Mouse (Mus musculus): ENCODE measurements at regions not wholly inside any gene's neighbourhood (a gene's known extent, or its start where the extent isn't known, plus 50 kb on each side); places are given as distances from the start of the nearest gene placed in this dataset.
A peak's percentile ranks its signal among the peaks of the same experiment; 100 is the strongest.
"Not testable (repeated sequence)": the region's sequence is repeated elsewhere in the genome, so short reads cannot be mapped to it uniquely, and the experiment has no call there.

DNA sequence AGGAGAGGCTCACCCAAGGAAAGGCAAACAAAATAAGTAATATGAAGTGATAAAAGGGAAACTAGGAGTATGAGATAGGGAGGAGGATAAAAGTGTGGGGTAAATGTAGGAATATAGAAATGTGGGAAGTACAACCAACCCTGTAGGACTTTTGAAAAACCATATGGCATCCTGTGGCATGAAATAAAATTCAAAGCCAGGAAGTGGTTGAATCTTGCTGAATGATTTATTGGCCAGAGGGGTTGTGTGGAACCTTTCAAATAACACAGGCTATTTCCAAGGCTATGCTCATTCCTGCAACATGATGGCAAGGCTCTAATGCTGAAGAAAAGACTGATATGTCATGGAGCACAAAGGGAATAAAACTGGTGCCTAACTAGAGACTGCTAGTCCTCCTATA lies 347.9 kb downstream of the Gm11232 start:
- no peak for DNase-seq

- DNase-seq: no peak
Measured at GRCm38 (mm10) chr4:71390444-71390843, 367.3 kb downstream of the Gm11232 start.

DNA sequence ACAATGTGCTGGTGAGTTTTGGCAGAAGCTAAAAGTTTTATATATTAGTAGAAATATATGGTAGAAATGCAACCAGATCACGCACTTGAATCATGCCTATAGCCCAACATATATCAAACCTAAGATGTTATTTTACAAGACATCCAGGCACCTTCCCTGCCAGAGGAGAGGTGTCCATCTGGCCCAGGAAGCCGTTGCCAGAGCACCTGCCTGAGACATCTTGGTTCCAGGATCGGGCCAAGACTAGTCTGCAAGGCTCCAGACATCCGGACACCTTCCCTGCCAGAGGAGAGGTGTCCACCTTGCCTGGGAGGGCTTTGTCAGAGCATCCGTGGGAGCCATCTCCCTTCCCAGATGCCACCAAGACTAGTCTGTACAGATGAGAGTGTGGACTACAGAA lies 388.5 kb downstream of the Gm11232 start:
- DNase-seq: no peak

DNA sequence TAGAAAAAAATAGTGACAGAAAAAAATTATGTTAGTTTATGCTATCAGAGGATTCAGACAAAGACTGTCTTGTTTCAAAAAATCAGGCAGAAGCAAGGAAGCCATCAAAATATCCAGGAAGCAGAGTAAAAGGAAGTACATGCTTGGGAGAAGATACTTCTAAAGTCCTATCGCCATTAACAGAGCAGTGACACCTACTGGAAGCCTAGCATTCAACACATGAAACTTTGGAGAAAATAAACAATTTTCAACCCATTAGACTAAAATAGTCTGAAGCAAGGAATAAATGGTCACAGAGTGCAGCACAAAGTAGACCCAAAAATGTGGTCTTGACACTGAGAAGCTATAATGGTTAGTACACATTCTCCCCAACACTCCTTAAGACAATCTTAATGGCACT lies 394.0 kb downstream of the Gm11232 start:
- no peak for DNase-seq

- no peak for DNase-seq
Measured at GRCm38 (mm10) chr4:71357626-71358025, 400.1 kb downstream of the Gm11232 start.

DNA sequence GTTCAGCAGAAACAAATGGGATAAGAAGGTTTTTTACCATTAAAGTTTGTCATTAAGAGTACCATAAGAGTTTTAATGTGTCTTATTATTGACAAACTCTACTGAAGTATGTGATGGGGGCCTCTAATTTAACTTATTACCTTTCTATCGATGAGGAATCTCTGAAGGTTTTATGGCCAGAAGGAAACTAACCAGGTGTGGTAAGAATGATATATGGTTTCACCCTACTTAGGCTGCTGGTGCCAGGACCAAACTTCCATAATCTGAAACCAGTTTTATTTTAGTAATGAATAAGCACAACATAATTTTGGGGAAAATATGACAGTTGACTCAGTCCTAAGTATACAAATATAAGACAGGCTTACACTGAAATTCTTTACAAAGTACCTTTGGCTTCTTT lies 401.1 kb downstream of the Gm11232 start:
- no peak for DNase-seq

GRCm38 (mm10) chr4:71356310-71356709 lies 401.5 kb downstream of the Gm11232 start:
- no peak for DNase-seq

- no peak for DNase-seq
Measured at GRCm38 (mm10) chr4:71351880-71352279, 405.9 kb downstream of the Gm11232 start.

- no peak for DNase-seq
Measured at GRCm38 (mm10) chr4:71343068-71343467, 414.7 kb downstream of the Gm11232 start.

DNA sequence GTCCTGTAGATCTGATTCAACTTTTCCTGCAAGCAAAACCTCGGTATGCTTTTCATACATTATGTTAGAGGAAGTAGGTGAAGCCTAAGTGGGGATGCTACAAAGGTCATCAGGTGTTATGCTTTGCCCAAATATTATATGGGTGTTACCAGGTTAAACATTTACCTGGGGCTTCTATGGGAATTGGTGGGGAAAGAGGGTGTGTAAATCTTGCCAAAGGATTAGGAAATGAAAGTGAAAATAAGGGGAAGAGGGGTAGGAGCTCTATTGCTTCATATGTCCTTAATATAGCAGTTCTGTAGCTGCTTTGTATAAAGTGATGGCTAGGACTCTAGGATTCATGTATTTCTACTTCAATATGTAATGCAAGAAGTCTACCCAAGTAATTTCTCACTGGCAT lies 419.2 kb downstream of the Gm11232 start:
- DNase-seq: no peak

GRCm38 (mm10) chr4:71332672-71333071 lies 425.1 kb downstream of the Gm11232 start:
- DNase-seq: no peak

- DNase-seq: peak; percentile 31
Measured at GRCm38 (mm10) chr4:71332018-71332417, 425.7 kb downstream of the Gm11232 start.

DNA sequence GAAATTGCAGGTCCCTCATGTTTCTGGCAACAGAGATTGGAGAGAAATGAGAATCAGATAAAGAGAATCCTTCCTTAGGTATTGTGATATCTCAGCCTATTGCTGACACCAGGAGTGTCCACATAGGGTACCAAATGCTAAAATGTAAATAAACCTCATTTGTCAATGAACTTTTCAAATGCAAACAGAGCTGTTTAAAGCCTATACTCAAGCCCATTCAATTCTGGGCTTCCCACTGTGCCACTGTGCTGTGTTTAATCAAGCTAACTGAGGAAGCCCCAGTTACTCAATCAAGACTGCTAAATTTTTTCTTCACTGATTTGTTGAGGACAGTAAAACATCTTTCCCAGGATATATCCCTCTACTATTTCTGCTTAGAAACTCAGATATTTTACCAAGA lies 441.2 kb downstream of the Gm11232 start:
- no peak for DNase-seq

DNA sequence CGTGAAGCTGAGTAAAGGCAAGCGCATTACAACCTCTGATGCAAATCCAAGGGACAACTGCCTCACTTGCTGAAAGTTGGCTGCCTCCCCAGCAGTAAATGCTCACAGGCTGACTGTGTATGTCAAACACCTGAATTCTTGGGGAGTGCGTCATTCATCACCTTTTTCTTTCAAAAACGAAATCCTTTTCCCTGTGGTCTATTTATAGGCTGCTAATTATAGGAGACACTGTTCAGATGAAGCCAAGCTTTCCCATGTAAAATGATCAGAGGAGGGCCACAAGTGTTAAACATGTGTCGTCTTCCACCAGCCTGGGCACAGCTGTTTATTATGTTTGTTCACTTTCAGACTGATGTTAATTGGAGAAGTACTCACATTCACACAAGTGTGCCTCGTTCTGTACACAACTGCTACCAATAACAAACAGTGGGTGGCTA lies 450.6 kb downstream of the Gm11232 start:
- no peak for DNase-seq

DNA sequence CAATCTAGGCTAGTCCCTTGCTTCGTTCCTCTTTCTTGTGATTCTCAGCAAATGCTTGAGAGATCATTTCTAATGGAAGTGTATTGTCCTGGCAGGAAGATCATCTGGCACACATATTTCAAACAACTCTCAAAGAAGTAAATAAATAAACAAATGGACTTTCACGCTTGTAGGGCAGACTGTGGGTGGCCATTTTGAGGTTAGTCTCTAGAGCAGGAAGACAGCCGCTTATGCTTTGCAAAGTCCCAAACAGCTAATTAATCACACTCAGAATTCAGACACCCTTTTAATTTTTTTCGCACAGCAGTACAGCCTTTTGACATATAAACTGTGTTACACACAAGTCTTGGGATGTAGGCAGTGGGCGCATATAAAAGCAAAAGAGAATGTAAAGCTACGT lies 451.1 kb downstream of the Gm11232 start:
- DNase-seq: no peak

- not testable (repeated sequence) for DNase-seq
Measured at GRCm38 (mm10) chr4:71295716-71296115, 462.0 kb downstream of the Gm11232 start.

- DNase-seq: no peak
Measured at GRCm38 (mm10) chr4:71291741-71292149, 466.0 kb downstream of the Gm11232 start.

DNA sequence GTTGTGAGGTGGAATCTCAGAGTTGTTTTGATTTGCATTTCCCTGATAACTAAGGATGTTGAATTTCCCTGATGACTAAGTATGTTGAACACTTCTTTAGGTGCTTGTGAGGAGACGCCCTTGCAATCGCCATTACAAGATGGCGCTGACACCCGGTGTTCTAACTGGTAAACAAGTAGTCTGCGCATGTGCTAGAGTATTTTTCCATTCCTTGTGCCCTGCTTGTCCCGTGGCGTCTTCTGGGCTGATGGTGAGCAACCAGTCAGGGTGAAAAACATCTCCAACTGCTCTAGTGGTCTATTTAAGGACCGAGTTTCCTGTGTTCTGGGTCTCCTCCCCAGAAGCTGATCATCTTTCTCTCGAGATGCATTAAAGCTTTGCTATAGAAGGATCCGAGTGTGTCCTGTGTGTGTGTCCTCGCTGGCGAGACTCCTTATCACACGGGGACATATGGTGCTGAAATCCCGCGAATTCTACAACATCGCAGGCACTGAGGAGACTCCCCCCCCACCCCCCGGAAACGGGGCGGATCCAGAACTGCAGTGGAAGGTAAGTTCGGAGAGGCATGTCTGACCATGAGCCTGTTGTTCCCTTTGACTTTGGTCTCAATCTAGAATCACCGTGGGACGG lies 466.5 kb downstream of the Gm11232 start:
- peak; percentile 8 for DNase-seq

GRCm38 (mm10) chr4:71283147-71283546 lies 474.6 kb downstream of the Gm11232 start:
- DNase-seq: no peak

DNA sequence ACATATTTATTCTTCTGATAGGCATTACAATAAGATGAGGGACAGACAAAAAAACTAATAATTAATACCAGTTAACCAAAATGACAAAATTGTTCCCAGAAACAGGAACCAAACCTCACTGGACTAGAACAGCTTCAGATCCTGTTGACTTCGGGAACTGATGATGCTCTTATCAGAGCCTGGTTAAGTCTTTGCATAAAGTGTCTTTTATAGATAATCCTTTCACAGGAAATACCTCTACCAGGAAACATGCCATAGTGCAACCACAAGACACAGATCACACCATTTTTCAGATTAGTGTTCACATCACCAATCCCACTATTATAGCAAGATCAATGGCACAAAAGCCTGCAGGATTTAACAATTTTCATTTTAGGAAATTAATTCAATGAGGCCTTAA lies 478.1 kb downstream of the Gm11232 start:
- no peak for DNase-seq

DNA sequence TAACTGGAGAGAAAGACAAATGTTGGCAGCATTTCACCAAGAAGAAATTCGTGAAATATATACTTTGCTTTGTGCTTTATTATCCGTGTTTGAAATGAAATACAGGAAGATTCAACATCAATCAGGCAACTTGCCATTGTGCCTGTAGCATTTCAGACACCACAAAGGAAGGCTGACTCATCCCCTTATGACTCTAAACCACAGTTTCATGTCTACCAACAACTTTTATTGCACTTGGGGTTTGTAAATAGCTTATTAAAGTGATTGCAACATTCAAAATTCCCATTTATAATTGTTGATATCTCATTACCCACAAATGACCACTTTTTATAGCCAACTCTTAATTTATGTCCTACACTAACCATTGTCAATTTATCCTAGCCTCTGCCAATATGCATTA lies 497.9 kb downstream of the Gm11232 start:
- DNase-seq: no peak

DNA sequence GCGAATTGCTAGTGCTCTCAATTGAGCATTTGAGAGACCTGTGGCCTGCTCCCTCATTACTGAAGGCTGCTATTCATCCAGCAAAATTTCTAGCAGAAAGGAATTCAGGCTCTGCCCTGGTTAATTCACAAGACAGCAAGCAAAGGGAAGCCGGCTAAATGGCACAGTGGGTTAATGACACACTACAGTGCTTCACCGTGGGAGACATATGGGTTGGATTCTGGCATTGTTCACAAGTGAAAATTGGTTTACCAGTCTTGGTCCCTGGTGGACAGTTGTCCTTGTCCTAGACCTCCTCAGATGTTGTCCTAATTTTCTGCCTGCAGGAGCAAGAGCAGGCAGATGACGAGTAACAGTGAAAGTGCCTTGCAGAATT lies 527.3 kb downstream of the Gm11232 start:
- DNase-seq: no peak

DNA sequence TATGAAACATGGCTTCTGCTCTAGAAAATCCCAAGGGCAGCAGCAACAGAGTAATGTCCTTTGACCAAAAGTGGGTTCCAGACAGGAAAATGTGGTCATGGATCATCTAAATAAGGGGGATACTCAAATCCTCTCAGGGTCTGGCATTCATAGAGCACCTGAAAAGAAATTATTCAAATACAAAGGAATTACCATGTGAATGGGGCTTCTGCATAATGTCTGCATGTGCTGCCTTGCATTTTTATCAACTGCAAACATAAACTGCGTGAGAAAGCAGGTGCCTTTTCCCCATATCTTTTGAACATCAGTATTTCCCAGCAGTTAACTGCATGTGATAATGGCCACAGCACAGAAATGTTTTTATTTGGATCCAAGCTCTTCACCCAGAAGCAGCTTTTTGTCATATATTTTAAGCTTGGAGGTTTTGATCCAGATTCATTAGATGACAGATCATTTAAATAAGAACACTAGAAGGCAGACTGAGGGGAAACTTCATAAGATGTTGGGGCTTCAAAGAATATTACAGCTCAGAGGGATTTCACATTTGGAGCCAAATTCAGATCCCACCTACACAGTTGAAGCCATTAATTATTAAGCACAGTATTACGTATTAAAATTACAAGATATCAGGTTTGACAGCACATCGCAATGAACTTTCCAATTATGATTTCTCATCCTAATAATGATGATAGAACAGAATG lies 527.8 kb downstream of the Gm11232 start:
- no peak for DNase-seq

- no peak for DNase-seq
Measured at GRCm38 (mm10) chr4:71226653-71227052, 531.1 kb downstream of the Gm11232 start.

Measured in adrenal gland, postnatal 25 days (tissue).